Mouse (Mus musculus) frontal cortex, postnatal 10 days (tissue): ENCODE measurements around the gene AA986860.

ENCODE experiments used
- DNase-seq, 2 experiments: peaks; one replicate each; pipeline ENCODE4 v3.0.0; 2022; ENCODE audit warnings: low spot score in 2 of 2, mixed read lengths in 1 of 2

Gene AA986860

GRCm38 (mm10) chr1:130731741-130732337 lies at the start of gene AA986860:
Gene AA986860 (plus strand): TSS chr1:130731976.
- DNase-seq: no peak

- no peak for DNase-seq
These were observed 47.9 kb upstream of the AA986860 start for GRCm38 (mm10) chr1:130683905-130684304.

- no peak for DNase-seq
These were observed 33.2 kb upstream of the AA986860 start for GRCm38 (mm10) chr1:130698601-130699000.

- peak in 1 of 2 experiments; percentile 32 for DNase-seq
These were observed 31.7 kb upstream of the AA986860 start for GRCm38 (mm10) chr1:130699937-130700633.

GRCm38 (mm10) chr1:130701976-130702375 lies 29.8 kb upstream of the AA986860 start:
- DNase-seq: no peak

- DNase-seq: no peak
These were observed 28.2 kb upstream of the AA986860 start for GRCm38 (mm10) chr1:130703613-130704012.

GRCm38 (mm10) chr1:130710283-130711080 lies 21.3 kb upstream of the AA986860 start:
- no peak for DNase-seq

GRCm38 (mm10) chr1:130714046-130714445 lies 17.7 kb upstream of the AA986860 start:
- DNase-seq: no peak

- DNase-seq: peak; percentile 94 to 95
These were observed 16.1 kb upstream of the AA986860 start, which contains the start of gene Gm29427 for GRCm38 (mm10) chr1:130715561-130716217. Gene Gm29427 (minus strand): TSS chr1:130715799.

GRCm38 (mm10) chr1:130716218-130716512 lies 15.6 kb upstream of the AA986860 start:
- DNase-seq: no peak

GRCm38 (mm10) chr1:130716513-130717290 lies 15.1 kb upstream of the AA986860 start:
- DNase-seq: peak; percentile 45 to 48

GRCm38 (mm10) chr1:130717291-130717871 lies 14.4 kb upstream of the AA986860 start, which contains the start of gene Yod1:
Gene Yod1 (plus strand): TSS chr1:130717327.
- peak; percentile 81 to 89 for DNase-seq

GRCm38 (mm10) chr1:130724206-130724605 lies 7.6 kb upstream of the AA986860 start:
- no peak for DNase-seq

- no peak for DNase-seq
These were observed 5.4 kb upstream of the AA986860 start for GRCm38 (mm10) chr1:130726396-130726795.

- DNase-seq: no peak
These were observed 3.7 kb upstream of the AA986860 start for GRCm38 (mm10) chr1:130728070-130728469.

- DNase-seq: no peak
These were observed 3.1 kb upstream of the AA986860 start for GRCm38 (mm10) chr1:130728708-130729107.

GRCm38 (mm10) chr1:130729153-130729552 lies 2.6 kb upstream of the AA986860 start, which contains the start of gene Pfkfb2:
Gene Pfkfb2 (minus strand): TSS chr1:130729253.
- DNase-seq: no peak

- no peak for DNase-seq
These were observed 1.2 kb downstream of the AA986860 start for GRCm38 (mm10) chr1:130732706-130733658.

GRCm38 (mm10) chr1:130733671-130734070 lies 1.9 kb downstream of the AA986860 start:
- no peak for DNase-seq

GRCm38 (mm10) chr1:130734452-130734851 lies 2.7 kb downstream of the AA986860 start:
- DNase-seq: no peak
